Mouse (Mus musculus): ENCODE results near the gene Duxbl1.
"Not testable (repeated sequence)": the region's sequence is repeated elsewhere in the genome, so short reads cannot be mapped to it uniquely, and the experiment has no call there.

Gene Duxbl1

DNA sequence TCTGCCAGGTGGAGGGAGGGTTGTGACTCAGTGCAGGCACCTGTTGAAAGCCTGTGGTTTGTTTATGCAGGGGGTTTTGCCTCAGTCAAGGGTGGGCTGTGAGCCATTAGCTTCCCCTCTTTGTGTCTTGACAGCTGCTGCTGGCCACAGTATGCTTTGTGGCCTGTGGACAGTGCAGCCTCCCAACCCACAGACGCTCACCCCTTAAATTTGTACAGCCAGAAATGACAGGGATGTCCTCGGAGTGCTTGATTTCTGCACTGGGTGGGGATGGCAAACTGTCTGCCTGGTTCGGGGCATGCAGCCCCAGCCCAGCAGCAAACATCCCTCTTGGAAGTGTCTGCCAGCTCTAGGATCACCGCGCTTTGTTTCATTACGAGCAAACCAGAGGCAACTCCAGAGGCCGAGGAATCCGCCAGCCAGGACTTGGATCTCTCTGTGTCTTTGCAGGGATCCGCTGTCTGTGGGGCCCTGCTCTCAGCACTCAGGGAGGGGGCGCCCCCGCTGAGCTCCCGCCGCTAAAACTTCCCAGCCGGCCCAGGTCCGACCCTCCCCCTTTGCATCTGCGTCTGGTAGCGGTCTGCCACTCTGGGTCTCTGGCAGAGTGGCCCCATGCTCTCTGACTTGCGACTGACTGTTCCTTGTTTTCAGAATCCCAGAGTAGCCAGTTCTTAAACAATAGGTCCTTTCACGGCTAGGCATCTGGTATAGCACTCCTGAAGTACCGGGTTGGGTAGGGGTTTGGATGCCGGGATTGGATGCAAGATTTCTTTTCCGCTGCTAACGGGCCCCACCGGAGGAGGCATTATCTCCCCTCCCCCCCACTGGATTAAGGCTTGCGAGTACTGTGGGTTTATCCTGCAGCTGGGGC, at the start of gene Duxbl1:
Gene Duxbl1, plus strand, starts transcription at position 207 of the 871 bp plus-strand sequence.
- DNase-seq (ENCODE audit: low read depth in 2 of 2, low spot score in 2 of 2), result not testable (repeated sequence)

DNA sequence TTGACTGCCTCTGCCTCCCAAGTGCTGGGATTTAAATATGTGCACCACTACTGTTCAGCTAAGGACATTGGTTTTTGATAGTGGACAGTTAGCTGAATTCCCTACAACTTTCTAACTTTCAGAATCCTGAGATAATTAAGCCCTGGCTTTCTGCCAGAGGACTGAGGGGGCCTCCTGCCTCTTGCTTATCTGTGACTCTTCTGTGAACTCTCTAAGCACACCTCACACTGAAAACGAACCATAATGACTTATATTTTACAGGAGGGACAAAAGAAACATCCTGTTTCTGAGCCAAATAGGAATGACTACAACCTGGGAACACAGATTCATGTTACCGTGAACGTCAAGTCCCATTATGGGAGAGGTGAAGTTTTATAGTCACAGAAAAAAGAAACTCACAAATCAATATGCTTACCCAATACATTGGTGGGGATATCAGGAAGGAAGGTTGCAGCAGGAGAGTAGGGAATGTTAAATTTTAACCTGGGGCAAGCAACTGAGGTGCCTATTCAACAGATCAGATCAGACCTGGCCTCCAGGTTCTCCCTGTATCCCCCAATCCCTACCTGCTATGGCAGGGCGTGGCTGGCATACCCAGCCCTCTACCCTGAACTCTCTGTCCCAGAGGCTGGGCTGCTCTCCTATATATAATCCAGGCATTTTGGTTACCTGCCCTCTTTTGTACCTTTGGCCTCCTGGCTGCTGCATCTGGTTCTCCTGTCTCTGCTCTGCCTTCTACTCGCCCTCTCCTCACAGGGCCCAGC, 41.3 kb upstream of the Duxbl1 start:
- not testable (repeated sequence) for DNase-seq (ENCODE audit: low read depth in 2 of 2, low spot score in 2 of 2)

DNA sequence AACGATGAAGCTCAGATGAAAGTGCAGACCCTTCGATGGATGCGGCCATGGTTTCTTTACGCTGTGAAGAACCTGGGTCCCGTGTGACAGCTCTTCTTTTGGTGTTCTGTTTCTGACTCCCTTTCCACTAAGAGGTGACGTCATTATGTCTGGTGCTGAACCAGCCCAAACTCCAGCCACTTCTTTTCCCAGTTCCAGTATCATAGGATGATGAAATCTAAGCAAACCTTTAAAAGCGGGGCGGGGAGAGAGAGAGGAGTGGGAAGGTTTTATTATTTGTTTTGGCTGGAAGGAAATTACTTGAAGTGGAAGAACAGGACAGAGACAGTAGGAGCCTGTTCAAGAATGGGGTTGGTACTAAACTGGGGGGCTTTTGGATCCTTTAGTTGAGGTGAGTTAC, 40.4 kb upstream of the Duxbl1 start, which contains the start of gene Cphx1:
Gene Cphx1, plus strand, starts transcription at position 301 of the 400 bp plus-strand sequence.
- DNase-seq (ENCODE audit: low read depth in 2 of 2, low spot score in 2 of 2), result not testable (repeated sequence)

DNA sequence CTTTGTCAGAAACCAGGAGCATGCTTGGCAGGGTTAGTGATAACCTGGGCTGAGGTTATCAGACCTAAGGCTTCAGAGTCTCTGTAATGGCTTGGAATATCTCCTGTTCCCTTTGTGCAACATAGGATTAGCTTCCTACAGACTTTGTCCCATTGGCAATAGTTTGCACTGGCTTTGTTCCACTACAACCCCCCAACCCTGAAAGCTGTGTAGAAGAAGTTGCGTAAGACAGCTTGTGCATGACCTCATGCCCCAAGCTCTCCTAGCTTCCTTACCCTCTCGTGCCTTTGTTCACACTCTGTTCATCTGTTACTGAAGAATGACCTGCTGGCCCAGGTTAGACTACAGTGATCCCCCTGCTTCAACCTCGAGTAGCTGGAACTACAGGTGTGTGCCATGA, 20.5 kb upstream of the Duxbl1 start:
- DNase-seq (ENCODE audit: low read depth in 2 of 2, low spot score in 2 of 2), result not testable (repeated sequence)

GRCm38 (mm10) chr14:25979242-25979941, 1.0 kb downstream of the Duxbl1 start:
- DNase-seq (ENCODE audit: low read depth in 2 of 2, low spot score in 2 of 2), result not testable (repeated sequence)

DNA sequence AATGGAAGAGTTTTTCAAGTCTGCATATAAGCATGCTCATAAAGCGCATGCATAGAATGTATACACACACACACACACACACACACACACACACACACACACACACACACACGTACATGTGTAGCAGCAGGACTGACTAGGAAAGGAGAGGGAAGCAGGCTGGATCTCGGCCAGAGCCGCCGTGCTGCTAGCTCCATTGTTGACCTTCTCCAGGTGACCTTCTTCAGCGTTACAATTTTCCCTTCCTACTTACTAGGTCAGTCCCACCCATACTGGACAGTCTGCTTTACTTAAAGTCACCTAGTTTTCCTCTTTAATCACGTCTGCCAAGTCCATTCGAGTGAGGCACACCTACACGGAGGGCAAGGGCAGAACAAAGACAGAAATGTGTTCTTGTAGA, 3.5 kb downstream of the Duxbl1 start:
- not testable (repeated sequence) for DNase-seq (ENCODE audit: low read depth in 2 of 2, low spot score in 2 of 2)

DNA sequence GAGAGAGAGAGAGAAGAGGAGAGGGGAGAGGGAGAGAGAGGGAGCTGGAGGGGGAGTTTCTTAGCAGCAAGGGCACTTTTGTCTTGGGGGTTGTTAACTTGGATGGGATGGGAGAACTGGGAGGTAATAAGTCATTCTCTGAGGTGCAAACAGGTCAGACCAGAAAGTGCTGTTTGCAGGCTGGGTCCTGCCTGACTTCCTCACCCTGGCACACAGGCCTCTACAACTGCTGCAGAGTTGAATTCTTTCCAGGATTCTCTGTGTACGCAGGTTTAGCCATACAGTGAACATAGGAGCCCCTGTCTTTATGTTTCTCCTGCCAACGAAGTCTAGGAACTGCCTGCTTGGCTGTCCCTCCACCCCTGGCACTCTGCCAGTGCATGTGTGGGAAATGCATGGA, 29.1 kb downstream of the Duxbl1 start:
- DNase-seq (ENCODE audit: low read depth in 2 of 2, low spot score in 2 of 2), result not testable (repeated sequence)

- DNase-seq (ENCODE audit: low read depth in 2 of 2, low spot score in 2 of 2), result not testable (repeated sequence)
Observed at GRCm38 (mm10) chr14:26016414-26016813, 38.0 kb downstream of the Duxbl1 start.

DNA sequence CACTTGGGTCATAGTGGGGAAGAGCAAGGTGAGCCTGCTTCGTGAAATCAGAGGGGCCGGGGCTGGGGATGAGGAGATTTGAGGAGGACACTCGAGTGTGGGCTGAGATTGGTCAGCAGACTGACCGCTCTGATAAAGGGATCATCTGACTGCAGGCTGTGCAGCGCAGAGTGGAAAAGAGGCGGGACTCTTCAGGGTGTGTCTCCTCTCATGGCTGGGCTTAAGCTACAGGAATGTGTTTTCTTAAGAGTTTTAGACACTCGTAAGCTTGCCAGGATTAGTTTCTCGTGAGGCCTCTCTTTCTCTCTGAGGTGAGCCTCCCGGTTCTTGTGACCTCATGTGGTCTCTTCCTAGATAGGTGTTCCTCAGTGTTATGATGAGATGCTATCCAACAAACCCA, 43.2 kb downstream of the Duxbl1 start:
- DNase-seq (ENCODE audit: low read depth in 2 of 2, low spot score in 2 of 2), result not testable (repeated sequence)

GRCm38 (mm10) chr14:26022831-26023230, 44.5 kb downstream of the Duxbl1 start:
- not testable (repeated sequence) for DNase-seq (ENCODE audit: low read depth in 2 of 2, low spot score in 2 of 2)

GRCm38 (mm10) chr14:26025653-26026052, 47.3 kb downstream of the Duxbl1 start:
- not testable (repeated sequence) for DNase-seq (ENCODE audit: low read depth in 2 of 2, low spot score in 2 of 2)

GRCm38 (mm10) chr14:26034364-26034763, 56.0 kb downstream of the Duxbl1 start:
- DNase-seq (ENCODE audit: low read depth in 2 of 2, low spot score in 2 of 2), result not testable (repeated sequence)

DNA sequence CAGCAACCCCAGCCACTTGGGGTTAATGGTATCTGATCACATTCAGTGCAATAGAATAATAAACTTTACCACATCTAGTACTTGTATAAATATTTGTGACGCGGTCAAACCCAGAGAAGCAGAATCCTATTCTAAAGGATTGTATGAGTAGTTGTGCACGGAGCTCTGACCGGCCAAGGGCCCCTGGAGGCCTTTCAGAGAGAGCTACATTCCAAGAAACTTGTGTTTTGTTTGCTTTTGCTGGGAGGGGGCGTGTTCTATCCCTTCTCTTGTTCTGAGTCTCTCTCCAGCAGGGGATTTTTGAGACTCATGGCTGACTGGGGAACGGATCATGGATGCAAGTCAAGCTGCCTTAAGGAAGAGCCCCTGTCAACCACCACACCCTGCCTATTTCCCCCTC, 57.1 kb downstream of the Duxbl1 start:
- DNase-seq (ENCODE audit: low read depth in 2 of 2, low spot score in 2 of 2), result not testable (repeated sequence)

Measured in CD8-positive naive resting alpha-beta T cell, adult 2 months (primary cell).